Mouse (Mus musculus) bone marrow, adult 2 months (tissue): ENCODE data around the gene Col25a1.

Source experiments
- CTCF ChIP-seq: fragments of 200-500 bp; IDR thresholded peaks from 2 replicates; pipeline ENCODE4 v1.5.1; 2011; ENCODE audit warnings: low read length, control low read depth; ENCODE audit not compliant: control insufficient read depth, insufficient read depth
- POLR2A ChIP-seq: fragments of 200-500 bp; IDR thresholded peaks from 2 replicates; pipeline ENCODE4 v1.6.1; 2011; ENCODE audit warnings: low read depth, mild to moderate bottlenecking, control low read depth, low read length, borderline replicate concordance; ENCODE audit not compliant: control insufficient read depth

- TF ChIP-seq CTCF, result no peak
- no peak for TF ChIP-seq POLR2A
Observed at GRCm38 (mm10) chr3:130228186-130228585, 96.9 kb downstream of the Col25a1 start.
